Mouse (Mus musculus): ENCODE data around the gene Tldc2. TPM values are rescaled to one million over a fixed set of nuclear protein-coding genes. Genes with fewer than 3 reads are reported as not detected.

The Tldc2 gene
- polyA plus RNA-seq, 1 experiment from 2014 or later = 0.71 TPM

Other genes with a start within 250 kb of the Tldc2 start
- gene Tgif2, start 247.0 kb upstream of the Tldc2 start, polyA plus RNA-seq (2015; fragmentation: Nextera tagmentation; extraction: Ambion mirVana) = 69.5 and 71.1 TPM in 2 replicates
- gene 4930518I15Rik, start 229.1 kb upstream of the Tldc2 start, polyA plus RNA-seq (2015; fragmentation: Nextera tagmentation; extraction: Ambion mirVana) = 8.0 and 9.9 TPM in 2 replicates
- gene Rab5if, start 223.9 kb upstream of the Tldc2 start, polyA plus RNA-seq (2015; fragmentation: Nextera tagmentation; extraction: Ambion mirVana) = 167 and 168 TPM in 2 replicates
- gene Sla2, start 199.9 kb upstream of the Tldc2 start, polyA plus RNA-seq (2015; fragmentation: Nextera tagmentation; extraction: Ambion mirVana) = 0.14 and 0.36 TPM in 2 replicates
- 57.7 and 57.9 TPM in 2 replicates for gene Ndrg3, start 95.0 kb upstream of the Tldc2 start, polyA plus RNA-seq (2015; fragmentation: Nextera tagmentation; extraction: Ambion mirVana)
- gene Dsn1, start 79.9 kb upstream of the Tldc2 start, polyA plus RNA-seq (2015; fragmentation: Nextera tagmentation; extraction: Ambion mirVana) = 37.9 and 40.2 TPM in 2 replicates
- 2.5 and 3.6 TPM in 2 replicates for gene Soga1, start 7.8 kb upstream of the Tldc2 start, polyA plus RNA-seq (2015; fragmentation: Nextera tagmentation; extraction: Ambion mirVana)
- gene Samhd1, start 48.2 kb downstream of the Tldc2 start, polyA plus RNA-seq (2015; fragmentation: Nextera tagmentation; extraction: Ambion mirVana) = 25.9 and 27.1 TPM in 2 replicates
- 22.3 and 23.5 TPM in 2 replicates for gene Rbl1, start 117.5 kb downstream of the Tldc2 start, polyA plus RNA-seq (2015; fragmentation: Nextera tagmentation; extraction: Ambion mirVana)
- gene Rpn2, start 192.0 kb downstream of the Tldc2 start, polyA plus RNA-seq (2015; fragmentation: Nextera tagmentation; extraction: Ambion mirVana) = 324 and 341 TPM in 2 replicates
- gene Mroh8, start 192.5 kb downstream of the Tldc2 start, polyA plus RNA-seq (2015; fragmentation: Nextera tagmentation; extraction: Ambion mirVana) = 0.36 and 0.58 TPM in 2 replicates

All from kidney, embryonic 16.5 days (tissue).